Mouse (Mus musculus): ENCODE data around the gene Mettl14. TPM values are rescaled to one million over a fixed set of nuclear protein-coding genes. Genes with fewer than 3 reads are reported as not detected.
"Not testable (repeated sequence)": the region's sequence is repeated elsewhere in the genome, so short reads cannot be mapped to it uniquely, and the experiment has no call there.

Mettl14 gene
- polyA plus RNA-seq, 1 experiment from 2014 or later: 23.9 TPM

DNA sequence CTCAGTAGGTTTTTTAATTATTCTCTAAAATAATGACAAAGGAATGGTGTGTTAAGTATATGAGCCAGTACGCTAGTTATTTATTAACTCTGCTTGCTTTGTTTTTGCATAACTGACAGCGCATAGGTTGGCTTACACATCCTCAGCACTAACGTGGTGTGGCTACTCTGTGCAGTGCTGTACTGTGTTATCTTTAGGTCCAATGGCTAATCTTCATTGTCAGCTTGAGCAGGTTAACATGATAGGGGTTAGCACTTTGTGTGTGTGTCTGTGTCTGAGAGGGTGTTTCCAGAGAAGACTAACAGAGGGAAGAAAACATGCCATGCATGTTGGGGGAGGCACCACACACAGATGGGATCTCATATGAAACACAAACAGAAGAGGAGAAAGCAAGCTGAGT lies 19.0 kb upstream of the Mettl14 start:
- H3K9ac ChIP-seq (ENCODE audit: low read depth, low read length): no peak overlapping the region
- no peak overlapping the region for H3K4me2 ChIP-seq (replicated peaks; ENCODE audit: low read depth, low read length)
- H3K4me3 ChIP-seq (ENCODE audit: low read length): no peak overlapping the region
- H3K27ac ChIP-seq (ENCODE audit: low read depth, low read length): no peak overlapping the region
- no peaks in the 10 kb centered on the region for H3K36me3 ChIP-seq (ENCODE audit: control insufficient read depth, insufficient read depth, low read length)
- no peaks in the 10 kb centered on the region for H3K4me1 ChIP-seq (ENCODE audit: control insufficient read depth, insufficient read depth, low read length)
- H3K9me3 ChIP-seq (ENCODE audit: control insufficient read depth, low read length): no peaks in the 10 kb centered on the region
- 72% methylated on average over 3 of the region's 3 CpGs for WGBS
- ATAC-seq (ENCODE audit: low FRiP score, low TSS enrichment): no peak
- no peaks in the 10 kb centered on the region for H3K27me3 ChIP-seq (ENCODE audit: control insufficient read depth, insufficient read depth, low read length)

DNA sequence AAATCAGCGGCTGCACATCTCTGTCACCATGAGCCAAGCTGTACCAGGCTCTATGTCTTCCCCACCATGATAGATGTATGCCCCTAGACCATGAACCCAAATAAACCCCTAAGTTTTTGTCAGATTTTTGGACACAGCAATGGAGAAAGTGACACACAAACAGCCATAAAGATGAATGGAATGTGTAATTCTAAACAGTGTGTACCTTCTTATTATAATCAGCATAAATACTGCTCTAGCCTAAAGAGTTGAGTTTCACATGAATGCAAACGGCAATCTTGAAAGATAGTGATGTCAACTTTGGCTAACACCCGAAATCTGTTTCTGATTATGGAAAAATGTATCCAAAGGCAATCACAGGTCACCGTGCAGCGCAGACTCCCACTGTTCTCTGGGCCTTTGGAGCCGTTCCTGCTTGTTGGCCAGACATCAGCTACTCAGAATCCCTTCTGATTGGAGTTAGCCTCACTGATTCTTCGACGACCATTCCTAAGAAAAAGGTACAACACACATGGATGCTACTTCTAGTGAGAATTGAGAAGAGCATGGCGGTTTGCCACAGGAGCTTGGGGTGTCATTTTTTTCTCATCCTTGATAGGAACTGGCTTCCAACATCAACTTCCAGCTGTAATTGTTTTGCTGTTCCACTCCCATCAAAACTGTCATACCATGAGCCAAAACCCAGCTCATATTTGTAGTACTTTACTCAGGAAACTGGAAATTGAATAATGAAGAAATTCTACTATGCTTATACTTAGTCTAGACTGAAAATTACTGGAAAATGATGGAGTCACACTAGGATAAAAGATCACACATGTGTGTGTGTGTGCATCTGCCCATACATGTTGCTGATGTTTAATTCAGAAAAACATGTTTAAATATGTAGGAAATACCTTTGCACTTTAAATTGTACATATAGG lies 11.9 kb upstream of the Mettl14 start:
- no peak for ATAC-seq (ENCODE audit: low FRiP score, low TSS enrichment)
- Histone ChIP-seq H3K27ac (ENCODE audit: low read depth, low read length) (no peak overlapping the region), H3K9me3 (ENCODE audit: control insufficient read depth, low read length) (no peaks in the 10 kb centered on the region), H3K4me1 (ENCODE audit: control insufficient read depth, insufficient read depth, low read length) (no peaks in the 10 kb centered on the region), H3K9ac (ENCODE audit: low read depth, low read length) (no peak overlapping the region), H3K27me3 (ENCODE audit: control insufficient read depth, insufficient read depth, low read length) (no peaks in the 10 kb centered on the region; the same call in 1 of the 2 replicates), H3K4me2 (replicated peaks; ENCODE audit: low read depth, low read length) (no peak overlapping the region), H3K4me3 (ENCODE audit: low read length) (no peak overlapping the region), H3K36me3 (ENCODE audit: control insufficient read depth, insufficient read depth, low read length) (no peaks in the 10 kb centered on the region)
- WGBS: 80% methylated on average over 9 of the region's 9 CpGs

DNA sequence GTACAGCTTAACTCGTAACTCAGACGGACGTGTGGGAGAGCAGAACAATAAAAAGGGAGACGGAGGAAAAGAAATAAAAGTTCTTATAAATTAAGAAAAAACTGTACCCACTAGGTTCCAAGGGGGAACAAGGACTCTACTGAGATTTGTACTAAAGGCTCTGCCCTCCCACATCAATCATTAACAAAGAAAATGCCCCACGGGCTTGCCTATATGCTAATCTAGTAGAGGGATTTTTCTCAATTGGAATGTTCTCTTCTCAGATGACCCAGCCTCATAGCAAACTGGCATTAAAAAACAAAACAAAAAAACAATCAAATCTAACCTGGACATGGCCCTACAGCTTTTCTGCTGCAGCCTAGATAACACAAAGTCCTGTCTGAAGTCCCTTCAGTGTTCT lies 9.7 kb upstream of the Mettl14 start:
- H3K27ac ChIP-seq (ENCODE audit: low read depth, low read length): no peak overlapping the region
- whole genome bisulfite sequencing: 37% methylated on average over 5 of the region's 5 CpGs
- no peak overlapping the region for H3K4me3 ChIP-seq (ENCODE audit: low read length)
- no peaks in the 10 kb centered on the region; the same call in 1 of the 2 replicates for H3K27me3 ChIP-seq (ENCODE audit: control insufficient read depth, insufficient read depth, low read length)
- no peaks in the 10 kb centered on the region for H3K36me3 ChIP-seq (ENCODE audit: control insufficient read depth, insufficient read depth, low read length)
- H3K4me1 ChIP-seq (ENCODE audit: control insufficient read depth, insufficient read depth, low read length): no peaks in the 10 kb centered on the region
- no peak for ATAC-seq (ENCODE audit: low FRiP score, low TSS enrichment)
- no peak overlapping the region for H3K9ac ChIP-seq (ENCODE audit: low read depth, low read length)
- no peak overlapping the region for H3K4me2 ChIP-seq (replicated peaks; ENCODE audit: low read depth, low read length)
- H3K9me3 ChIP-seq (ENCODE audit: control insufficient read depth, low read length): no peaks in the 10 kb centered on the region

DNA sequence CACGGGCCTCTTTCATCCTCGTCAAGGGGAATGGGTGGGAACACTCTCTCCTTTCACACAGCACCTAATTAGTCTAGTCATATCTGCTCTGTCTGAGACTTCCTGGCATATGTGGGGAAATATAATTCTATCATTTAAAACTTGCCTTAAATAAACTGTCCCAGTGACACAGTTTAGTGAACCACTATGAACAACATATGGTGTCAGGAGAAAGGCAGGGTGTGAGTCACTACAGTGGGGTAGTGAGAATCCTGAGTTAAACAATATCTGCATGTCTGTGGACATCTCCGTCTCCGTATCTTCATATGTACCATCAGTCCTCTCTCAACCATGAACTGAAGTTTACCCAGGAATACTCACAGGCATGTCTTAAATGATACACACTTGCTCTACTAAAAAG lies 5.3 kb upstream of the Mettl14 start:
- Histone ChIP-seq H3K9me3 (ENCODE audit: control insufficient read depth, low read length) (no peaks in the 10 kb centered on the region), H3K4me1 (ENCODE audit: control insufficient read depth, insufficient read depth, low read length) (no peaks in the 10 kb centered on the region), H3K27ac (ENCODE audit: low read depth, low read length) (no peak overlapping the region), H3K4me3 (ENCODE audit: low read length) (no peak overlapping the region), H3K4me2 (replicated peaks; ENCODE audit: low read depth, low read length) (no peak overlapping the region), H3K9ac (ENCODE audit: low read depth, low read length) (no peak overlapping the region), H3K36me3 (ENCODE audit: control insufficient read depth, insufficient read depth, low read length) (no peaks in the 10 kb centered on the region), H3K27me3 (ENCODE audit: control insufficient read depth, insufficient read depth, low read length) (no peaks in the 10 kb centered on the region; the same call in 1 of the 2 replicates)
- WGBS: 84% methylated on average over 4 of the region's 4 CpGs
- no peak for ATAC-seq (ENCODE audit: low FRiP score, low TSS enrichment)

DNA sequence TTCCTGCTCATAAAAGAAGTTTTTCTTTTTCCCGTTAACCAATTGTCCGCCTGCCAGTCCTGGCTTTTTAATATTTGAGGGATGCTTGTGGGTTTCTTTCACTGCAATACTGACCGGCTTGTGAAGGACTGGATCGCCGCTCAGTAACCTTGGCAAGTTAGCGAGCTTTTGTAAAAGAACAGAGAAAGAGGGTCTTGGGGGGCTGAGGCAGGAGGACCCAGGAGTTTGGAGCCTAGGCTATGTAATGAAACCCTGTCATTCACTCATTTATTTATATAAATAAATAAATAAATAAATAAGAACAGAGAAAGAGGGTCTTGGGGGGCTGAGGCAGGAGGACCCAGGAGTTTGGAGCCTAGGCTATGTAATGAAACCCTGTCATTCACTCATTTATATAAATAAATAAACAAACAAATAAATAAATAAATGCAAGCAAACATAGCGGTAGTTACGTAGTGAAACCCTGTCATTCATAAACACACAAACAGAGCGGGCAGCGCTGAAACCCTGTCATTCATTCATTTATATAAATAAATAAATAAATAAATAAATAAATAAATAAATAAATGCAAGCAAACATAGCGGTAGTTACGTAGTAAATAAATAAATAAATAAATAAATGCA lies 361 bp upstream of the Mettl14 start:
- WGBS: 14% methylated on average over 12 of the region's 12 CpGs
- peak overlapping the region; percentile 62; the same call in 1 of the 2 replicates for H3K27ac ChIP-seq (ENCODE audit: low read depth, low read length)
- H3K9me3 ChIP-seq (ENCODE audit: control insufficient read depth, low read length); H3K36me3 ChIP-seq (ENCODE audit: control insufficient read depth, insufficient read depth, low read length); H3K27me3 ChIP-seq (ENCODE audit: control insufficient read depth, insufficient read depth, low read length): not testable (repeated sequence)
- peak overlapping the region; percentile 70 for H3K4me3 ChIP-seq (ENCODE audit: low read length)
- ATAC-seq (ENCODE audit: low FRiP score, low TSS enrichment): peak; percentile 80
- peaks cover 11% of the 10 kb centered on the region; the same call in 1 of the 2 replicates for H3K4me1 ChIP-seq (ENCODE audit: control insufficient read depth, insufficient read depth, low read length)
- peak overlapping the region; percentile 72 for H3K9ac ChIP-seq (ENCODE audit: low read depth, low read length)
- peak overlapping the region; percentile 49 for H3K4me2 ChIP-seq (replicated peaks; ENCODE audit: low read depth, low read length)

DNA sequence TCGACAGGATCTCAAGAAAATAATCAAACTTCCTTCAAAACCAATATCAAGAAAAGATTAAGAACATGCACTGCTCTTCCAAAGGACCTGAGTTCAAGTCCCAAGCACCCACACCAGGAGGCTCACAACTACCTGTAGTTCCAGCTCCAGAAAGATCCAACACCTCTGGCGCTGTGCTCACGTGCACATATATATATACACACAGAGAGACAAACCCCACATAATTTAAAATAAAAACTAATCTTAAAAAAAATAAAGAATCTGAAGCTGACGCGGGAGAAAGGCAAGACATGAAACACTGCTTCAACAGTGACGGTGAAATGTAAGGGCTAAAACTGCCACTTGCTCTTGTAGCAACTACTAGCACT lies 806 bp downstream of the Mettl14 start:
- Histone ChIP-seq H3K9ac (ENCODE audit: low read depth, low read length) (peak overlapping the region; percentile 72), H3K27me3 (ENCODE audit: control insufficient read depth, insufficient read depth, low read length) (no peaks in the 10 kb centered on the region), H3K9me3 (ENCODE audit: control insufficient read depth, low read length) (no peaks in the 10 kb centered on the region), H3K4me3 (ENCODE audit: low read length) (peak overlapping the region; percentile 70), H3K4me2 (replicated peaks; ENCODE audit: low read depth, low read length) (peak overlapping the region; percentile 64), H3K4me1 (ENCODE audit: control insufficient read depth, insufficient read depth, low read length) (peaks cover 11% of the 10 kb centered on the region; the same call in 1 of the 2 replicates), H3K36me3 (ENCODE audit: control insufficient read depth, insufficient read depth, low read length) (peaks cover 6% of the 10 kb centered on the region; the same call in 1 of the 2 replicates), H3K27ac (ENCODE audit: low read depth, low read length) (peak overlapping the region; percentile 90; the same call in 1 of the 2 replicates)
- 11% methylated on average over 6 of the region's 6 CpGs for WGBS
- peak; percentile 26 for ATAC-seq (ENCODE audit: low FRiP score, low TSS enrichment)

DNA sequence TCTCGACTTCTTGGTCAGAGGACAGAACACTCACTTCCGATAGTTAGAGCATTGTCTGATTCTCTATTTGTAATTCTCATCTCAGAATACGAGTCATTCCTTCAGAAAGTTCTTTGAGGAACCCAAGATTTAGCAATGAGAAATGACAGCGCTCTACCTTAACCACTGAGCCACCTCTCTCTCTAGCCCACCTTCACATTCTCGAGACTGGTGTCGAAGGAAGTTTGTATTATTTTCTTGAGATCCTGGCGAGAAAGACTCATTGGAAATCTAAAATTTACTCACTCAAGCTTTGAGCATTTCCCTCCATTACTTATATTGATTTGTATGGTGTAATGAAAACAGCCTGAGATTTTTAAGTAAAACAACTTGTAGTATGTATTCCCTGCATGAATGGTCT lies 1.5 kb downstream of the Mettl14 start:
- peak overlapping the region; percentile 64 for H3K4me2 ChIP-seq (replicated peaks; ENCODE audit: low read depth, low read length)

DNA sequence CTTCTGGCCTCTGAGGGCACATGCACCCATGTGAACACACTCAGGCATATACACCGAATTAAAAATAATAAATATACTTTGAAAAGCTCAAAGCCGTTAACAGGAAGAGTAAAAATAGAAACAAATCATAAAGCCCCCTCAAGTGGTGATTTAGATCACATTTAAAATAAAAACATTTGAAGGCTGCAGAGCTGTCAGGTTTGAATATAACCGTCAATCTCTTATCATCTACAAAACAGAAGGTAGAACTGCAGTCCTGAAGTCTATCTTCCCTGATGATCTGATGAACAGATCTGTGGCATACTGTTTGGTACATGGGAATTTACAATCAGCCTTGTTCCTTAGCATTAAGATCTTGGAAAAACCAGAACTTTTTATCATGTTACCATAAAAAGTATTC lies 9.3 kb downstream of the Mettl14 start:
- Histone ChIP-seq H3K4me1 (ENCODE audit: control insufficient read depth, insufficient read depth, low read length) (no peaks in the 10 kb centered on the region), H3K9ac (ENCODE audit: low read depth, low read length) (no peak overlapping the region), H3K4me3 (ENCODE audit: low read length) (no peak overlapping the region), H3K4me2 (replicated peaks; ENCODE audit: low read depth, low read length) (no peak overlapping the region), H3K9me3 (ENCODE audit: control insufficient read depth, low read length) (no peaks in the 10 kb centered on the region), H3K27ac (ENCODE audit: low read depth, low read length) (no peak overlapping the region), H3K36me3 (ENCODE audit: control insufficient read depth, insufficient read depth, low read length) (peaks cover 38% of the 10 kb centered on the region; the same call in 1 of the 2 replicates), H3K27me3 (ENCODE audit: control insufficient read depth, insufficient read depth, low read length) (no peaks in the 10 kb centered on the region)
- WGBS: 92% methylated on average over 3 of the region's 3 CpGs
- ATAC-seq (ENCODE audit: low FRiP score, low TSS enrichment): no peak

More for the DNA sequence above, 1.5 kb downstream of the Mettl14 start:
- peaks cover 12% of the 10 kb centered on the region; the same call in 1 of the 2 replicates for H3K36me3 ChIP-seq (ENCODE audit: control insufficient read depth, insufficient read depth, low read length)
- no peaks in the 10 kb centered on the region for H3K27me3 ChIP-seq (ENCODE audit: control insufficient read depth, insufficient read depth, low read length)
- no peak overlapping the region; the same call in 1 of the 2 replicates for H3K9ac ChIP-seq (ENCODE audit: low read depth, low read length)
- no peaks in the 10 kb centered on the region for H3K9me3 ChIP-seq (ENCODE audit: control insufficient read depth, low read length)
- no peak overlapping the region for H3K27ac ChIP-seq (ENCODE audit: low read depth, low read length)
- 88% methylated on average over 7 of the region's 7 CpGs for WGBS
- H3K4me1 ChIP-seq (ENCODE audit: control insufficient read depth, insufficient read depth, low read length): peaks cover 11% of the 10 kb centered on the region; the same call in 1 of the 2 replicates
- no peak for ATAC-seq (ENCODE audit: low FRiP score, low TSS enrichment)
- peak overlapping the region; percentile 70; the same call in 1 of the 2 replicates for H3K4me3 ChIP-seq (ENCODE audit: low read length)
